Mouse (Mus musculus): ENCODE data around the gene Prdx2. TPM values are rescaled to one million over a fixed set of nuclear protein-coding genes. Genes with fewer than 3 reads are reported as not detected.
A peak's percentile ranks its signal among the peaks of the same experiment; 100 is the strongest.

Gene Prdx2
- 100 to 1,000 TPM; 591 to 662 TPM for total RNA-seq (2021)
- polyA plus RNA-seq (2012; rRNA removed): 464 and 584 TPM in 2 replicates
- long read RNA-seq, transcript Prdx2-201 (6 exons, 1,500 nt): major isoform, 453 of 732 reads
- long read RNA-seq, transcript Prdx2-202 (6 exons, 1,590 nt): minor isoform, 10 of 732 reads
- long read RNA-seq, transcript Prdx2-203 (6 exons, 1,612 nt): minor isoform, 25 of 732 reads
- long read RNA-seq, transcript Prdx2-208 (5 exons, 1,175 nt): minor isoform, 30 of 732 reads
- long read RNA-seq, partial matches to known transcripts: 209 of 732 reads
- long read RNA-seq, other reads (novel, unspliced or antisense): 4 of 732 reads

GRCm38 (mm10) chr8:84969241-84970134 lies at the start of gene Prdx2, which contains the start of the genes Gm49661 and Rnaseh2a:
TSS of gene Prdx2 (plus strand) at chr8:84969587.
TSS of gene Gm49661 (minus strand) at chr8:84969433.
TSS of gene Rnaseh2a (minus strand) at chr8:84969767.
- no peak for TF ChIP-seq CTCF (IDR thresholded peaks at IDR 0.05)
- TF ChIP-seq POLR2A (IDR thresholded peaks at IDR 0.05; ENCODE audit: insufficient read depth, low read depth, low read length): peak; percentile 96
- TF ChIP-seq EP300 (IDR thresholded peaks at IDR 0.05; ENCODE audit: insufficient read depth, low read depth, low read length): peak; percentile 70; the same call in 1 of the 2 replicates
- intact Hi-C loops (cut with DNase I): loop anchor here (5.0 to 10.0 kb wide), 2 partner anchors 55 to 112 kb away; partner anchors contain the start of genes Asna1, Farsa and Trir
- peaks cover 21% of the 10 kb centered on the region for H3K4me1 ChIP-seq (ENCODE audit: control insufficient read depth, insufficient read depth, low read length)
- DNase-seq: peak; percentile 81 to 83
- peak within 1 kb of the TSS; percentile 62 for H3K4me3 ChIP-seq
- no peaks in the 10 kb centered on the region for H3K27me3 ChIP-seq (ENCODE audit: control insufficient read depth, insufficient read depth, low read length)
- peak within 1 kb of the TSS; percentile 77 for H3K27ac ChIP-seq
- no peaks in the 10 kb centered on the region; the same call in 1 of the 2 replicates for H3K36me3 ChIP-seq (ENCODE audit: control insufficient read depth, insufficient read depth, low read length)
- WGBS: under 1% methylated on average over 56 of the region's 56 CpGs
- no peaks in the 10 kb centered on the region for H3K79me2 ChIP-seq (replicated peaks; ENCODE audit: control insufficient read depth, insufficient read depth, low read length)
- H3K9ac ChIP-seq (ENCODE audit: low read depth, low read length): peak within 1 kb of the TSS; percentile 82

GRCm38 (mm10) chr8:84921596-84921995 lies 47.8 kb upstream of the Prdx2 start:
- Histone ChIP-seq H3K36me3 (ENCODE audit: control insufficient read depth, insufficient read depth, low read length) (no peaks in the 10 kb centered on the region), H3K27ac (no peak overlapping the region), H3K27me3 (ENCODE audit: control insufficient read depth, insufficient read depth, low read length) (peaks cover 2% of the 10 kb centered on the region; the same call in 1 of the 2 replicates), H3K4me3 (no peak overlapping the region), H3K9ac (ENCODE audit: low read depth, low read length) (no peak overlapping the region), H3K4me1 (ENCODE audit: control insufficient read depth, insufficient read depth, low read length) (no peaks in the 10 kb centered on the region), H3K79me2 (replicated peaks; ENCODE audit: control insufficient read depth, insufficient read depth, low read length) (no peaks in the 10 kb centered on the region)
- DNase-seq: no peak
- intact Hi-C loops (cut with DNase I): no loop called here
- TF ChIP-seq POLR2A (IDR thresholded peaks at IDR 0.05; ENCODE audit: insufficient read depth, low read depth, low read length) (no peak), CTCF (IDR thresholded peaks at IDR 0.05) (no peak), EP300 (IDR thresholded peaks at IDR 0.05; ENCODE audit: insufficient read depth, low read depth, low read length) (no peak)
- 11% methylated on average over 2 of the region's 2 CpGs for WGBS

DNA sequence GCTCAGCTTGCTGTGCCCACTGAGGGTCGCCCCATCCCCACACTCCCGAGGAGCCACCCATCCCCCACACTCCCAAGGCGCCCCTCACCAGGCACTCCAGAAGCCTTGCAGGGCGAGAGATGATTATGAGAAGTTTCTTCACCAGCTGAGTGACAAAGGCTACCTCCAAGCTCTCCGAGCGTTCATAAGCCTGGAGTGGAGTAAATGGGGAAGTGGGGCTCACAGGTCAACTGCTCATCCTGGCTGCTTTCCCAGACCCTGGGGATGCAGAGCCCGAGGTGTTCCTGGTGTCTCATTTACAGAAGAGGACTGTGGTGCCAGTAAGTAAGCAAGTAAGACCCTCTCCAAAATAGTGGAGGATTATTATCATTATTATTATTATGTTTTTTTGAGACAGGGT lies 43.8 kb upstream of the Prdx2 start:
- H3K36me3 ChIP-seq (ENCODE audit: control insufficient read depth, insufficient read depth, low read length): no peaks in the 10 kb centered on the region
- DNase-seq: no peak
- no peaks in the 10 kb centered on the region for H3K79me2 ChIP-seq (replicated peaks; ENCODE audit: control insufficient read depth, insufficient read depth, low read length)
- intact Hi-C loops (cut with DNase I): no loop called here
- H3K4me3 ChIP-seq: no peak overlapping the region
- H3K9ac ChIP-seq (ENCODE audit: low read depth, low read length): no peak overlapping the region
- H3K27ac ChIP-seq: no peak overlapping the region
- peaks cover 5% of the 10 kb centered on the region; the same call in 1 of the 2 replicates for H3K27me3 ChIP-seq (ENCODE audit: control insufficient read depth, insufficient read depth, low read length)
- WGBS: 57% methylated on average over 7 of the region's 7 CpGs
- TF ChIP-seq POLR2A (IDR thresholded peaks at IDR 0.05; ENCODE audit: insufficient read depth, low read depth, low read length): no peak
- no peaks in the 10 kb centered on the region for H3K4me1 ChIP-seq (ENCODE audit: control insufficient read depth, insufficient read depth, low read length)

- Histone ChIP-seq H3K9ac (ENCODE audit: low read depth, low read length) (no peak overlapping the region), H3K79me2 (replicated peaks; ENCODE audit: control insufficient read depth, insufficient read depth, low read length) (no peaks in the 10 kb centered on the region), H3K4me1 (ENCODE audit: control insufficient read depth, insufficient read depth, low read length) (no peaks in the 10 kb centered on the region), H3K4me3 (no peak overlapping the region), H3K36me3 (ENCODE audit: control insufficient read depth, insufficient read depth, low read length) (no peaks in the 10 kb centered on the region), H3K27ac (no peak overlapping the region), H3K27me3 (ENCODE audit: control insufficient read depth, insufficient read depth, low read length) (peaks cover 5% of the 10 kb centered on the region; the same call in 1 of the 2 replicates)
- TF ChIP-seq EP300 (IDR thresholded peaks at IDR 0.05; ENCODE audit: insufficient read depth, low read depth, low read length) (no peak), CTCF (IDR thresholded peaks at IDR 0.05) (no peak), POLR2A (IDR thresholded peaks at IDR 0.05; ENCODE audit: insufficient read depth, low read depth, low read length) (no peak)
- WGBS: 83% methylated on average over 1 of the region's 1 CpGs
- intact Hi-C loops (cut with DNase I): no loop called here
- no peak for DNase-seq
Measured at GRCm38 (mm10) chr8:84927513-84927912, 41.9 kb upstream of the Prdx2 start.

- no peaks in the 10 kb centered on the region for H3K36me3 ChIP-seq (ENCODE audit: control insufficient read depth, insufficient read depth, low read length)
- peaks cover 6% of the 10 kb centered on the region; the same call in 1 of the 2 replicates for H3K27me3 ChIP-seq (ENCODE audit: control insufficient read depth, insufficient read depth, low read length)
- H3K4me3 ChIP-seq: no peak overlapping the region
- no peak overlapping the region for H3K27ac ChIP-seq
- intact Hi-C loops (cut with DNase I): loop anchor here (1.0 kb wide), 1 partner anchor 70 kb away; no protein-coding TSS in a partner anchor
- no peaks in the 10 kb centered on the region for H3K4me1 ChIP-seq (ENCODE audit: control insufficient read depth, insufficient read depth, low read length)
- DNase-seq: peak; percentile 64 to 77
- no peak overlapping the region for H3K9ac ChIP-seq (ENCODE audit: low read depth, low read length)
- no peaks in the 10 kb centered on the region for H3K79me2 ChIP-seq (replicated peaks; ENCODE audit: control insufficient read depth, insufficient read depth, low read length)
- TF ChIP-seq EP300 (IDR thresholded peaks at IDR 0.05; ENCODE audit: insufficient read depth, low read depth, low read length) (no peak), CTCF (IDR thresholded peaks at IDR 0.05) (peak; percentile 72), POLR2A (IDR thresholded peaks at IDR 0.05; ENCODE audit: insufficient read depth, low read depth, low read length) (no peak)
- 6% methylated on average over 48 of the region's 52 CpGs for WGBS
Measured at GRCm38 (mm10) chr8:84928456-84929306, 40.7 kb upstream of the Prdx2 start.
